Mouse (Mus musculus) hematopoietic stem cell, adult 5-6 weeks (primary cell): Measurements from ENCODE around the gene Pitx2. TPM values are rescaled to one million over a fixed set of nuclear protein-coding genes. Genes with fewer than 3 reads are reported as not detected.

Source experiments
- ATAC-seq, 2 experiments: fragments of 125-278 bp in 1 of 2; replicated peaks in 1 of 2; 2 replicates each; pipeline ENCODE4 v1.8.0; 2016 to 2017; ENCODE audit warnings: inconsistent platforms in 2 of 2, mild to moderate bottlenecking in 2 of 2, moderate number of reproducible peaks in 2 of 2, low read depth in 1 of 2, moderate TSS enrichment in 1 of 2; ENCODE audit not compliant: low FRiP score in 2 of 2, poor library complexity in 2 of 2, severe bottlenecking in 2 of 2, insufficient read depth in 1 of 2, low TSS enrichment in 1 of 2
- total RNA-seq: library from RNA; stranded (forward); fragments of 172-1452, 232-1000 nt; gene quantifications from 2 replicates; pipeline ENCODE4 v1.2.3, GENCODE M21; 2017

The Pitx2 gene
- total RNA-seq, 1 experiment from 2014 or later: 4.5 TPM

GRCm38 (mm10) chr3:129213633-129214145 lies 14.0 kb downstream of the Pitx2 start:
- peak; percentile 82 to 88 for ATAC-seq

GRCm38 (mm10) chr3:129214146-129214665 lies 14.5 kb downstream of the Pitx2 start:
- no peak; a peak in 1 of 4 replicates for ATAC-seq

DNA sequence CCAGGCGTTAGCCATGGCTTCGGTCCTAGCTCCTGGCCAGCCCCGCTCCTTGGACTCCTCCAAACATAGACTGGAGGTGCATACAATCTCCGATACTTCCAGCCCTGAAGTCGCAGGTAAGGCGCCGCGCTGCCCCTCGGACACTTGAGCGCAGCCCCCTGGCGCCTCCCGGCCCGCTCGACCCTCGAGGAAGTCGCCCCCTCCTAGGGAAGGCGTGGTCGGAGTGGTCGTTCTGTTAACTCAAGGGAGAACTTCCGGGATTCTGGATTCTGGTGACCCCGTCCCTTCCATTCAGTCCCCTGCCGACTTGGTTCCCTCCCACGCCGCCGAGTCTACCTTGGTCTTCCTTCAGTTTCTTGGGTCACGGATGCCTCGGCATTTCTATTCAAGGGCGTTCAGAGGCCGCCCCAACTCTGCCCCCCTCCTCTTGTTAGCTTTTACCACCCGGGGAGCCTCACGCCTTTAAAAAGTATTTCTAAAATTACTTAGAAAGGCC lies 15.0 kb downstream of the Pitx2 start:
- no peak for ATAC-seq

- ATAC-seq: no peak
Measured at GRCm38 (mm10) chr3:129215241-129215750, 15.6 kb downstream of the Pitx2 start.

- ATAC-seq: no peak
Measured at GRCm38 (mm10) chr3:129215751-129216331, 16.2 kb downstream of the Pitx2 start.

DNA sequence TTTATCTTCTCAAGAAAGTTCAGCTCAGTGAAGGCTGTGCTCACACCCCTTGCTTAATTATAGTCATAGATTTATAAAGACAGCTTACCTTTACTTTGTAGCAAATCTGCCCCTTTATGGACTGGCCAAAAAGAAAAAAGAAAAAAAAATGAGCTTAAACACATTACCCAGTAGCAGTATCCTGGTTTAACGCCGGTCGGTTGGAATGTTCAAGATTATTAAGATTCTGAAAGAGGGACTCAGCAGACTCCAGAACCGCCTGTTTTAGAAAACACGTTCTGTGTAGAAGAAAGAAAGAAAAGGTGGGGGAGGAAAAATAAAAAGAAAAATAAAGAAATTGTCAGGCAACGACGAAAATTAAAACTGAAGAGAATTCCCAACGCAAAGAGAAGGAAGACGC lies 16.8 kb downstream of the Pitx2 start:
- ATAC-seq: no peak

DNA sequence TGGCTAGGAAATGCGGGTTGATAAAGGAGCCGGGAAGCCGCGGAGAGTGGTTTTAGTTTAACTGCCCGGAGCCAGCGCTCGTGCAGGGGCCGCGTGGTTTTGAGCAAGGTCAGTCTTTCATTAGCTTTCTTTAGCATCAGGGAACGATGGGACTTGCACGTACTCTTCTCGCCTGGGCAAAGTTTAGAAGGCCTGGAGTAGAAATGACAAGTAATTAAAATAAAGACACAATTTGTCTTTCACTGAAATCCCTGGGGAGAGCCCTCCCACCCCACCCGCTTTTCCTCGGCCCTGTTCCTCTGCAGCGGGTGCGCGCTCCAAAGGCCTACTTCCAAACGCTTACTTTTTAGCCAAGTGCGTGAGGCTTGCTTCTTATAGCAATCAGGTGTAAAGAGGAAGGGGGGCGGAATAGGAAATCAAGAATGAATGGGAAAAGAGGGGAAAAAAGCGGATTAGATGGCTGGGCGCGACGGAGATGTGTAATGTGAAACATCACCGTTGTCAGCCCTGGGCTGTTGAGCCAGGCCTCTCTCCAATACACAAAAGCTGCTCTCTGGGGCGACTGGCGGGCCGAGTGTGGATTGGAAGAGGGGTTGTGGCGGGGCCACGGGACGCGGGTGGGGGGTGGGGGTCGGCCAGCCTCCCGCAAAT lies 17.4 kb downstream of the Pitx2 start:
- no peak for ATAC-seq

DNA sequence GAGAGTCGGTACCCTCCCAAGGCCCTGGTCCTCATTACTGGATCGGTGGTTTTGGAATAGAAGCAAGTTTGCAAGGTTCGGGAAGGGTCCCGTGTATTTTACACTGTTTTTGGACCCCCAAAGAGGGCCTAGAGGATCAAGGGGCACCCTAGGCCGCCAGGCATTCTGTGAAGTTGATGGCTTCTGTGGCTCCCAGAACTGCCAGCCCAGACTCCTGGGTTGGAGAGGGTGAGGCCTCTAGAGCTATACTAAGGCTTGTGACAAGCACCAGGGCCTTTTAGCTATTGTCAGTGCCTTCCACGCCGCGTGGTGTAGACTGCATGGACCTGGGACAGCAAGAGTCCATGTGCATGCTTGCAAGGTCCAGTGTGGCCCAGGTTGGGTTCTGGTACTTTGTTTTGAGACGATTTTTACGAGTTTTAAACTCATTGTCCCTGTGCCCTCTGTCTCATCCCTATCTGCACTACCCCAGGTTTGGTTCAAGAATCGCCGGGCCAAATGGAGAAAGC lies 18.2 kb downstream of the Pitx2 start:
- ATAC-seq: no peak

- no peak for ATAC-seq
Measured at GRCm38 (mm10) chr3:129218371-129218921, 18.8 kb downstream of the Pitx2 start.

- ATAC-seq: no peak
Measured at GRCm38 (mm10) chr3:129220086-129220670, 20.5 kb downstream of the Pitx2 start.

DNA sequence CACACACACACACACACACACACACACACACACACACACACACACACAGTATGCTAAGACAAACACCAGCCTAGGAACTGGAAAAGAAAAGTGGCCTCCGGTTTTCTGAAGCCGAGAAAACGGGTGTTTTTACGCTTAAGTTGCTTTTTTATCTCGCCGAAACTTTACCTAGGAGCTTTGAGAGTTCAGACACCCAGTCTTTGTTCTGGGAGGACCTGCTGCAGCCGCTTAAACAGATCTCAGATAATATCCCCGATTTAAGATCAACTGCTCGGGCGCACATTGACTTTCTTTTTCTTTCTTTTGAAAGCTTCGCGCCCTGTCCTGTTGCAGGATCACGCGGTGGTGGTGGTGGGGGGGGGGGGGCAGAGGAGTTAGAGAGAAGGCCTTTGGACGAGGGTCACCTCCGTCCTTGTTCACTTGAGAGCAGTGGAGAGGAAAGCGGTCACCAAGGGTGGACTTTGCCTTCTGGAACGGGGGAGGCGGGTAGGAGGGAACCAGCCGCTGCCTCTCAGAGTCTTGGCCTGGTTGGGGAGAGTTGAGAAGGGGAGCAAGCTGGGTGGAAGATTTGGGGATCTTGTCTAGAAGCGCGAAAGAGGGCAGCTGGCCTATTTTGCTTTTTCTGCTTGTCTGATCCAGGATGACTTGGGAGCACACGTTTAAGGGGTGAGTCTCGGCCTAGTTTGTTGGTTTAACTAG lies 21.2 kb downstream of the Pitx2 start:
- no peak for ATAC-seq

DNA sequence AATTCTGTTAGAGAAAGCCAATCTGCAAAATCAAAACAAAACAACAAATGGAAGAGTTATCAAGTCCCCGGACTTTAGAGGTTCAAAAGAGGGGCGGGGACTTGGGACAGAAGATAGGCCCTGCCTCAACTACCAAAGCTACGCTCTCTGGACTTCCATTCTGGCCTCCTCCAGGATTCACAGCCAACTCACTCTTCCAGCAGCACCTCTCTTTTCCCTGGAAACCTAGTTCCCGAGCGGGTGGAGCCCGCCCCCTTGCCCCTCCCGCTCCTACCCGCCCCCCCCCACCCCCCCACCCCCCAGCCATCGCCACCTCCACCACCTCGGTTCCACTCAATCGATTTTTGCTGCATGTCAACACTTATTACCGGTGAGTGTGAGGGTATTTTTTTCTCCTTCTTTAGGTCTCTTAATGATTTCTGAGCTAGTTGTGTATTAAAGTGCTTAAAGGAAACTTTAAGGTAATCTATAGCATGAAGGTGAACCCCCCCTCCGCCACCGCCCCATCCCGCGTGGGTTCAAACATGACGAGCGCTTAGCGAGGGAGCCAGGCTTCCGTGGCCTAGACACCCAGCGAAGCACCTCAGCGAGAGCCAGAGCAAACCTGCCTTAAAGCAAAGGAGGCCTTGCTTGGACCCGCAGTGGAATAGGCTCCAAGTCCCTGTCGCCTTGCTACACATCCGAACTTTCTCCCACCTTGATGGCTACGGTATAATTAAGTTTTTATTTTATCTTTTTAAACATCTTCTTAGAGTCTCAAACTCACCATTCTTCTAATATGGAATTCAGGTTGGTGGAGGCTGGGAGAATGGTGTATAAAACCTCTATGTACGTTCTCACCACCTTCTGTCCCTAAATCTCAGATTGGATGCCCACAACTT lies 21.9 kb downstream of the Pitx2 start:
- ATAC-seq: no peak

GRCm38 (mm10) chr3:129222448-129223290 lies 23.0 kb downstream of the Pitx2 start:
- ATAC-seq: no peak

GRCm38 (mm10) chr3:129223401-129223800 lies 23.7 kb downstream of the Pitx2 start:
- no peak for ATAC-seq

GRCm38 (mm10) chr3:129223964-129224805 lies 24.5 kb downstream of the Pitx2 start:
- ATAC-seq: peak in 1 of 2 experiments; percentile 40; a peak in 1 of 4 replicates
